Mouse (Mus musculus): ENCODE data around the gene C2cd4c. TPM values are rescaled to one million over a fixed set of nuclear protein-coding genes. Genes with fewer than 3 reads are reported as not detected.

The C2cd4c gene
- polyA plus RNA-seq, 1 experiment from 2014 or later, result not detected

GRCm38 (mm10) chr10:79590702-79591101, 23.1 kb downstream of the C2cd4c start:
- ChIA-PET POLR2A (no interaction called here), CTCF (no interaction called here)
- DNase-seq (ENCODE audit: low read depth, low spot score) (no peak), ATAC-seq (no peak)
- TF ChIP-seq CTCF (IDR thresholded peaks at IDR 0.05), result no peak
- H3K27me3 ChIP-seq, result peaks cover 41% of the 10 kb centered on the region
- in situ Hi-C loops (cut with MboI; ENCODE audit: low pct_unique_long_range_greater_than_20kb), result no loop called here

GRCm38 (mm10) chr10:79587752-79588126, 26.1 kb downstream of the C2cd4c start:
- ChIA-PET CTCF (no interaction called here), POLR2A (no interaction called here)
- no peak for DNase-seq (ENCODE audit: low read depth, low spot score)
- TF ChIP-seq CTCF (IDR thresholded peaks at IDR 0.05), result no peak
- in situ Hi-C loops (cut with MboI; ENCODE audit: low pct_unique_long_range_greater_than_20kb), result no loop called here
- no peak for ATAC-seq
- H3K27me3 ChIP-seq, result peaks cover 31% of the 10 kb centered on the region

GRCm38 (mm10) chr10:79587061-79587751, 26.6 kb downstream of the C2cd4c start, which contains the start of gene Theg:
Theg (minus strand) TSS chr10:79587331.
- TF ChIP-seq CTCF (IDR thresholded peaks at IDR 0.05), result no peak
- ATAC-seq (no peak), DNase-seq (ENCODE audit: low read depth, low spot score) (no peak)
- peaks cover 25% of the 10 kb centered on the region for H3K27me3 ChIP-seq
- POLR2A ChIA-PET, result no interaction called here
- CTCF ChIA-PET, result no interaction called here
- in situ Hi-C loops (cut with MboI; ENCODE audit: low pct_unique_long_range_greater_than_20kb), result no loop called here

- peaks cover 18% of the 10 kb centered on the region for H3K27me3 ChIP-seq
- DNase-seq (ENCODE audit: low read depth, low spot score) (no peak), ATAC-seq (no peak)
- ChIA-PET POLR2A (no interaction called here), CTCF (no interaction called here)
- no peak for TF ChIP-seq CTCF (IDR thresholded peaks at IDR 0.05)
- in situ Hi-C loops (cut with MboI; ENCODE audit: low pct_unique_long_range_greater_than_20kb), result no loop called here
Measured at GRCm38 (mm10) chr10:79586243-79586642, 27.6 kb downstream of the C2cd4c start.

- TF ChIP-seq CTCF (IDR thresholded peaks at IDR 0.05), result no peak
- ATAC-seq, result no peak
- ChIA-PET POLR2A (no interaction called here), CTCF (no interaction called here)
- no peak for DNase-seq (ENCODE audit: low read depth, low spot score)
- peaks cover 18% of the 10 kb centered on the region for H3K27me3 ChIP-seq
- in situ Hi-C loops (cut with MboI; ENCODE audit: low pct_unique_long_range_greater_than_20kb), result no loop called here
Measured at GRCm38 (mm10) chr10:79585723-79586122, 28.1 kb downstream of the C2cd4c start.

- POLR2A ChIA-PET, result no interaction called here
- no peak for DNase-seq (ENCODE audit: low read depth, low spot score)
- no peak for TF ChIP-seq CTCF (IDR thresholded peaks at IDR 0.05)
- peaks cover 18% of the 10 kb centered on the region for H3K27me3 ChIP-seq
- CTCF ChIA-PET, result no interaction called here
- in situ Hi-C loops (cut with MboI; ENCODE audit: low pct_unique_long_range_greater_than_20kb), result no loop called here
- ATAC-seq, result no peak
Measured at GRCm38 (mm10) chr10:79585136-79585535, 28.7 kb downstream of the C2cd4c start.

- in situ Hi-C loops (cut with MboI; ENCODE audit: low pct_unique_long_range_greater_than_20kb), result no loop called here
- CTCF ChIA-PET, result no interaction called here
- peaks cover 25% of the 10 kb centered on the region for H3K27me3 ChIP-seq
- POLR2A ChIA-PET, result interaction anchor here (0.7 kb wide), 1 partner anchor 11 kb away, joined by 3 read pairs; no protein-coding TSS in a partner anchor
- ATAC-seq, result no peak
- TF ChIP-seq CTCF (IDR thresholded peaks at IDR 0.05), result no peak
- no peak for DNase-seq (ENCODE audit: low read depth, low spot score)
Measured at GRCm38 (mm10) chr10:79584426-79584825, 29.4 kb downstream of the C2cd4c start.

GRCm38 (mm10) chr10:79584021-79584420, 29.8 kb downstream of the C2cd4c start:
- DNase-seq (ENCODE audit: low read depth, low spot score) (no peak), ATAC-seq (no peak)
- ChIA-PET POLR2A (interaction anchor here (0.7 kb wide), 1 partner anchor 12 kb away, joined by 3 read pairs; no protein-coding TSS in a partner anchor), CTCF (interaction anchor here (1.0 kb wide), 1 partner anchor 85 kb away, joined by 3 read pairs; the partner anchor contains the start of gene Tpgs1)
- no peak for TF ChIP-seq CTCF (IDR thresholded peaks at IDR 0.05)
- H3K27me3 ChIP-seq, result peaks cover 26% of the 10 kb centered on the region
- in situ Hi-C loops (cut with MboI; ENCODE audit: low pct_unique_long_range_greater_than_20kb), result no loop called here

- ATAC-seq (no peak), DNase-seq (ENCODE audit: low read depth, low spot score) (no peak)
- H3K27me3 ChIP-seq, result peaks cover 24% of the 10 kb centered on the region
- POLR2A ChIA-PET, result no interaction called here
- CTCF ChIA-PET, result interaction anchor here (1.1 kb wide), 1 partner anchor 14 kb away, joined by 4 read pairs; no protein-coding TSS in a partner anchor
- in situ Hi-C loops (cut with MboI; ENCODE audit: low pct_unique_long_range_greater_than_20kb), result no loop called here
- no peak for TF ChIP-seq CTCF (IDR thresholded peaks at IDR 0.05)
Measured at GRCm38 (mm10) chr10:79581501-79581900, 32.3 kb downstream of the C2cd4c start.

GRCm38 (mm10) chr10:79580811-79581210, 33.0 kb downstream of the C2cd4c start:
- peaks cover 22% of the 10 kb centered on the region for H3K27me3 ChIP-seq
- ATAC-seq, result no peak
- no peak for DNase-seq (ENCODE audit: low read depth, low spot score)
- CTCF ChIA-PET, result interaction anchor here (1.1 kb wide), 1 partner anchor 15 kb away, joined by 4 read pairs; no protein-coding TSS in a partner anchor
- in situ Hi-C loops (cut with MboI; ENCODE audit: low pct_unique_long_range_greater_than_20kb), result no loop called here
- POLR2A ChIA-PET, result no interaction called here
- TF ChIP-seq CTCF (IDR thresholded peaks at IDR 0.05), result no peak

GRCm38 (mm10) chr10:79580356-79580755, 33.5 kb downstream of the C2cd4c start:
- ChIA-PET POLR2A (no interaction called here), CTCF (interaction anchor here (1.1 kb wide), 1 partner anchor 15 kb away, joined by 4 read pairs; no protein-coding TSS in a partner anchor)
- TF ChIP-seq CTCF (IDR thresholded peaks at IDR 0.05), result no peak
- ATAC-seq, result no peak
- in situ Hi-C loops (cut with MboI; ENCODE audit: low pct_unique_long_range_greater_than_20kb), result no loop called here
- no peak for DNase-seq (ENCODE audit: low read depth, low spot score)
- peaks cover 20% of the 10 kb centered on the region for H3K27me3 ChIP-seq
